Mouse (Mus musculus): ENCODE data around the gene Elf1. TPM values are rescaled to one million over a fixed set of nuclear protein-coding genes. Genes with fewer than 3 reads are reported as not detected.
A peak's percentile ranks its signal among the peaks of the same experiment; 100 is the strongest.
"Not testable (repeated sequence)": the region's sequence is repeated elsewhere in the genome, so short reads cannot be mapped to it uniquely, and the experiment has no call there.

Gene Elf1
- total RNA-seq, 2 experiments from 2014 or later: 39.8 to 83.4 TPM

DNA sequence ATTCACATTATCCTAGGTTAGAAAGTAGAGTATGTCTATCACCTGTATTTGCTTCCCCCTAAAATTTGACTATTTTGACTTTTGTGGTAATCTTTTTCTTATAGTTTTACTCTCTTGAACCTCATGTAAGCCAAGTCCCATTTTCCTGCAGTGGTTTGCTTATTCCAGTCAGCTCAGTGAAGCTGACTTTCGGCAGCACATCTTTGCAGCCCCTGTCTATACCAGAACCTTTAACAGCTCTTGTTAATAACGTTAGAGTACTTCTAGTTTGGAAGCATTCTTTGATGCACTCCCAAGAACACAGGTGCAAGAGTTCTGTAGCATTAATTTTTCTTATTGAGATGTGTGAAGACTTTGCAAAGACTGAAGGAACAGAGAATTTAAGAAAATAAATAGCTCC, 37.1 kb downstream of the Elf1 start:
- no peak for ATAC-seq (replicated peaks; ENCODE audit: low FRiP score, poor library complexity, severe bottlenecking)

DNA sequence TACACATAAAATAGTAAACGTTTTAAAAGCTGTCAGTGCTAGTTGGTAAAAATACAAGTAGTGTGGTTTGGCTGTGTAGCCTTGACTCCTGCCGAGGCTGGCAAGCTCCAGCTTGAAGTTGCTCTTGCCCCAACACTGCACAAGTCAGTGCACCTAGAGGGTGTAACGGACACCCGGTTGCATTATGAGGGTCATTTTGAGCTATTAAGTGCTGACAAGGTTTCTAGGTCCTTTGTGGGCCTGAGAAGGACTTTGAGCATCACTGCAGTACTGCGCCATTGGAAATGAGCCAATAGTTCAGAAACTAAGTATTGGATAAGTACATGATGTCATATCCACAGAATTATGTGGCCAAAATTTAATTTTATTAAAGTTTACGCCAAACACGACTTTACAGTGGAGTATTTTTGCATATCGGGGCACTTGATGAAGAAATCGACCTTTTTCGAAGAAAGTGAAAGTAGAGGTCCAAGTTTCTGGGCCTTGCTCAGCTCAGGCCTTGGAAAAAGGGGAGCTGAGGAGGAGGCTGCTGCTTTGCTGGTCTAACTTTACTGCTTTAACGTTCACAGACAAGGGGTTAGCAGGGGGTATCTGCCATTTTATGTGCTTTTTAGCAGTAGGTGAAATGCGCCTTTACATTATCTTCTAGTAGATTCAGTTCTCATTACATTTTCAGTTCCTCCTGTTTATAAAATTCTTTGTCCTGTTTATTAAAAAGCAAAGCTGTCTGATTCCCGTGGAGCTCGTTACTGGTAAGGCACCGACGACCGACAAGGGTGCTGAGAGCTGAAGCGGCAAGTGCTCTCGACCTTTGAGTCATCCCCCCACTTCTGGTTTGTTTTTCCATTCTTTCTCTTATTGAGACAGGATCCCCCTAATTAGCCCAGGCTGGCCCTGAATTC, 38.0 kb downstream of the Elf1 start:
- peak; percentile 37 for ATAC-seq (replicated peaks; ENCODE audit: low FRiP score, poor library complexity, severe bottlenecking)

DNA sequence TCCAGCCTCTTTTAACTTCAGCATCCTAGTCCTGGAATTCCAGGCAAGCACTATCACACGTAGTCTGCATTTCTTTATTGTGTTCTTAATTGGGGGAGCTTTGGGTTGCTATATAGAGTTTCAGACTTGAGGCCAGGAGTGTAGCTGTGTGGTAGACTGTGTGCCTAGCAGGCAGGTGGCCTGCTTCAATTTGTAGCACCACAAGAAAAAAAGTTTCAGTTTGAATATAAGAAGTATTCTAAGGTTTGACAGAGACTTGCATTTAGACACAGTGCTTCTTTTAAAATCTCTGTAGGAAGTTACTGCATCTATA, 38.6 kb downstream of the Elf1 start:
- ATAC-seq (replicated peaks; ENCODE audit: low FRiP score, poor library complexity, severe bottlenecking): no peak

DNA sequence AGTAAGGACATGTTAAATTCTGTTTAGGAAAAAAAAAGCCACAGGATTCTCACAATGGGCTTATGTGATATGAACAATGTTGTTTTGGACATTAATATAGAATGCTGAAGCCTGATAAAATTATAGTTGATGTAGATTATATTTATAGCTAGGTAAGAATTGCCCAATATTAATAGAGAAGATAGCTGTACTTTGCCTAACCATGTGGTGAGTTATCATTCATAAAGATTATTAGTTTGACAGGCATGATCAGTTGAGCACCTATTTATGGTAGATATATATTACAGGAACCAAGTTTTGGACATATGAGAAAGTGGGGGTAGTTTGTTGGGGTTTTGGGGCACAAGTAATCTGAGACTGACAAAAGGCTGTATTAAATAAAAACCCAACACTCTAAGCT, 39.6 kb downstream of the Elf1 start:
- no peak for ATAC-seq (replicated peaks; ENCODE audit: low FRiP score, poor library complexity, severe bottlenecking)

DNA sequence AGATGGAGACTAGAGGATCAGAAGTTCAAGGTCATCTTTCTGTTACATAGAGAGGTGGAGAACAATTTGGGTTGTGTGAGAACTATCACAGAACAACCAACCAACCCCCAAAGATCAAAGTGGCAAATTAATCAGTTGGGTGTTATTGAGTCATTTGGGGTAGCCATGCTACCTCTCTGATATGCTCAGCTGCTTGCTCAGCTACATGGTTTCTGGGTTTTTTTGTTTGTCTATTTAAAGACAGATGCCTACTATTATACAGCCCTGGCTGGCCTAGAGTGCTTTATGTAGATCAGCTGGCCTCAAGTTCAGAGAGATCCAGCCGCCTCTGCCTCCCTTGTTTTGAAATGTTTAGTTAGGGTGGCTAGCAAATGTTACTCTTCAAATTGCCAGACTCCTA, 40.1 kb downstream of the Elf1 start:
- ATAC-seq (replicated peaks; ENCODE audit: low FRiP score, poor library complexity, severe bottlenecking): no peak

DNA sequence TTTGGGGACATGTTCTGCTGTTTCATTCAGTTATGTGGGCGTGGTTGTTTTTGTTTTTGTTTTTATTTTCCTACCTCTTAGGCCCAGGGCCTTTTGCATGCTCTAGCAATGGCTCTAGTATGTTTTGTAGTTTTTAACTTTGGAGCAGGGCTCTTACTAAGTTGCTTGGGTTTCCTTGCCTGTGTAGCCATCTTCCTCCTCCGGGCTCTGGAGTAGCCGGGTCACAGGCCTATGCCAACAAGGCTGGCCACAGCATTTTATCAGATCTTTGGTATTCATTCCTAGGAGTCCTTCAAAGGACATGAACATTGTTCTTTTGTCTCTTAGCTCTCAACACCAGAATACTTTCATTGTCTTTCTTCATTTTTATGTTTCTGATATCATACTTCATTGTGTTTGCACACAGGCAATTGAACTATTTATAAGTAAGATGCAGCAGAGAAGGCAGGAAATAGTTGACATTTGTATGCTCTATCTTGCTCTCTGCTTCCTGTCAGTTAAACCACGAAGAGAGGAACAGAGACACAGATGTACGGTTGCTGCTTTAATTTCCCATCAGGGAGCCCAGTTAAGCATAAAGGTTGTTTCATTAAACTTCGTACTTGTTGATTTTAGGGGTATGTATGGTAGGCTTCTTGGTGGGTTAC, 40.6 kb downstream of the Elf1 start:
- ATAC-seq (replicated peaks; ENCODE audit: low FRiP score, poor library complexity, severe bottlenecking): no peak

DNA sequence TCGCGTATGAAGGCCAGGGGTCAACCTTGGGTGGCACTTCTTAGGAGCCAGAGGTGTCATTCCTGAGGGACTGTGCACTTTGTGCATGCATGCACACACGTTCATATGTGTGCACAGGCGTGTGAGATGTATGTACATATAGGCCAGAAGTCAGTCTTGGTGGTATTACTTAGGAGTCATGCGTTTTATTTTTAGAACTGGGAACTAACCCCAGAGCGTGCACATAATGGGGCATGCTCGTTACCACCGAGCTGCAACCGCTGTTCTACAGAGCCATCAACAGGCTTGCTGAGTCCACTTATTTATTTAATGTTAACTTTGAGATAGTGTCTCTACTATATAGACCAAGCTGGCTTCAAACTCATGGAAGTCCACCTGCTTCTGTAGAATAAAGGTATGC, 41.4 kb downstream of the Elf1 start:
- ATAC-seq (replicated peaks; ENCODE audit: low FRiP score, poor library complexity, severe bottlenecking): no peak

DNA sequence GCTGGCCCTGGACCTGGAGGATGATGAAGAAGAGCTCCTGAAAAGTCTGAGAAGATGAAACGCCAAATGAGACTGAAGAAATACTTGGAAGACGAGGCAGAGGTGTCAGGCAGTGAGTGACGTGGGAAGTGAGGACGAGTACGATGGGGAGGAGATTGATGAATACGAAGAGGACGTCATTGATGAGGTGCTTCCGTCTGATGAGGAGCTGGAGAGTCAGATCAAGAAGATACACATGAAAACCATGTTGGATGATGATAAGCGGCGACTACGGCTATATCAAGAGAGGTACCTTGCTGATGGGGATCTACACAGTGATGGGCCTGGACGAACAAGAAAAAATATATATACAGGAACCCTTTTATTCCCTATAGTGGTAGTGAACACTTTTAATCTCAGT, 45.1 kb downstream of the Elf1 start:
- not testable (repeated sequence) for ATAC-seq (replicated peaks; ENCODE audit: low FRiP score, poor library complexity, severe bottlenecking)

DNA sequence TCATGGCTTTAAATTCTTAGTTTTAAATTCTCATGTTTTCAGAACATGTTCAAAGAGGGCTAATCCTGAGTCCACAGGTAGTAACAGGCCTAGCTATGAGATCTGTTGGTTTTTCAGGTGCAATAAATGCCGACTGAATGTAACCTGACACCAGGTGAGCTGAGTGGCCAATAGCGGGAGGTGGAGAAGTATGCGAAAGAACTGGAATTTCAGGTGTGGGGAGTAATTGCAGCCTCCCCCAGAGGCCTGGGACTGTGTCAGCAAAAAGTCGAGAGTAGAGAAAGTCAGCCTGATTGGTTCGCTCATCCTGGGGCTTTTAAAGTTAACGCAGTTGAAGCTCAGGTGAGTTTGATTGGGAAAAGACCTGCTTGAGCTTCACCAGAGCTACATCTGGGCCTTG, 46.7 kb downstream of the Elf1 start:
- ATAC-seq (replicated peaks; ENCODE audit: low FRiP score, poor library complexity, severe bottlenecking): no peak

DNA sequence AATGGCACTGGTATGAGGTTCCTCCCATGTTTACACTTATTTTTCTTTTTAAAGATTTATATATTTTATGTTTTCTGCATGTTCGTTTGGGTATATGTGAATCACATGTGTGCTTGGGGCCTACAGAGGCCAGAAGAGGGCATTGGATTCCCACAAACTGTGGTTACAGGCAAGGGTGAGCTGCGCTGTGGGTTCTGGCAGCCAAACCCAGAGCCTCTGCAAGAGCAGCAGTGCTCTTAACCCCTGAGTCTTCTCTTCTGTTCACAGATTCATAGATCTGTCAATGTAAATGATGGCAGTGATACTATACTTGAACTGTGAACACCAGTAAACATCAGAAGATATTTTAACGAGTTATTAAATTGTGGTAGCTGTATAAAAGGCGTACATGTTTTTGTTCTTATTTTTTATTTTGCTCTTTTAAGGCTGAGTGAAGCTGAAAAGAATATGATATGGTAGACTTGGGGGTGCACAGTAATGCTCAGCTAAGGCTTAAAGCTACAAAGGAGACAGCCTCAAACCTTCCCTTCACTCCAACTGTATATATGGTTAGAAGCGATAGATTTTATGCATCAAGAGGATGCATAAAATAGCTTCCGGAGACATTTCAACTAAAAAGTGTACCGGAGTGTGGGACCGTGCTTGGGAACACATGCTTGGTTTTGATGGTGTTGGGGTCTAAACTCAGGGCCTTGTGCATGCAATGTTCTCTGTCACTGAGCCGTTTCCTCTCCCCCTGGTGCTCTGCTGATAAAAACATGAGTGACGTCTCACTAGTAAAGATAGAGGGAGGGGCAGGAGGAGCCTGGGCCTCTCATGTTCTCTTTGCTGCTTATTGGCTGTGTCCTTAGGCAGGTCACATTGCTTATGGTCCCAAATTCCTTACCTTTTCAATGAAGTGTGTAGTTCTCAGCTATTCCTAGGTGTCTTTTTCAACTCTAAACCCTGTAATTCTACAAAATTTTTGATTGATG, 48.9 kb downstream of the Elf1 start:
- peak; percentile 95 for ATAC-seq (replicated peaks; ENCODE audit: low FRiP score, poor library complexity, severe bottlenecking)

DNA sequence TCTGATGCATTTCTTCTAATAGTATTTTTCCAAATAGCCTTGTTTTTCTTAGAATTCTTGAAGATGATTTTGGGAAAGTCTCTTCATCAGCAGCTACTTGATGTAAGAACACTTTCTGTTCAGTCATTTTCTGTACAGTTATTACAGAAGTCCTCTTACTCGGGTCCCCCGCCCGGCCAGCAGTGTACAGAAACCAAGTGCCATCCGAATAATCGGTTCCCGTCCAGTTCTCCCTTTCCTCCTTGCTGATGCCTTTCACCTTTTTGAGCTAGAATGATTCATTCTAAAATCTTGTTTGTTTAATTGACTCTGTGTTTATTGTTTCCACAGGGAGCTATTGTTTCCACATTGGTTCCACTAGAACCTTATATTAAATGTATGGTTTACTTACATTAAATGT, 49.8 kb downstream of the Elf1 start:
- ATAC-seq (replicated peaks; ENCODE audit: low FRiP score, poor library complexity, severe bottlenecking): no peak

DNA sequence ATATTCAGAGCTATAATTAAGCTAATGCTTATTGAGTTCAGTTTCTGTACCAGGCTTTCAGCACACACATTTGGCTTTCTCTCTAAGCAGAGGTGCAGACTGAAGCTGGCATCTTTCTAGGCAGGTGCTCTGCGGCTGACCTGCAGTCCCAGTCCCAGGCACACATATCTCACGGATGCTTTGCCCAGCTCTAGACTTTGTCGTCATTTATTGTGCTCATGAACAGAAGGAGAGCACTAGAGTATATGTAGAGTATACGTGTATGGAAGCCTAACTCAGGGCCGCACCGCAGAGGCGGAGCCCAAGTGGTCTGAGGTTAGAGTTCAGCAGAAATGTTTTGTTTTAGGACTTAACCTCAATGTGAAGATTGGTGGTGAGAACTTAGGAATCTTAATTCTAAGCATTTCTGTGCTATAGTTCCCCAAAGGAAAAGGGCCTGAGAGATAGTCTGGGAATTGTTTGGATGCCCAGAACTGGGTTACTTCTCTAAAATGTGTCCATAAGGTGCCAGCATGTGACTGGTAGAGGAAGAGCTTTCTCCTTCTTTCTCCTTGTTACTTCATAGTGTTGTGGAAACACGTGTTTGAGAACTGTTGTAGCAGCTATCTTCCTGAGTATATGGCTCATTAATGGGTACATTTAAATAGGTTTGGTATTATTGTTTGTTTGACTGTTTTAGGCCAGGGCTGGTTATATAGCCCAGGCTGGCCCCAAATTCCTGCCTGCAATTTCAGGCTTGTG, 51.2 kb downstream of the Elf1 start:
- ATAC-seq (replicated peaks; ENCODE audit: low FRiP score, poor library complexity, severe bottlenecking): no peak

DNA sequence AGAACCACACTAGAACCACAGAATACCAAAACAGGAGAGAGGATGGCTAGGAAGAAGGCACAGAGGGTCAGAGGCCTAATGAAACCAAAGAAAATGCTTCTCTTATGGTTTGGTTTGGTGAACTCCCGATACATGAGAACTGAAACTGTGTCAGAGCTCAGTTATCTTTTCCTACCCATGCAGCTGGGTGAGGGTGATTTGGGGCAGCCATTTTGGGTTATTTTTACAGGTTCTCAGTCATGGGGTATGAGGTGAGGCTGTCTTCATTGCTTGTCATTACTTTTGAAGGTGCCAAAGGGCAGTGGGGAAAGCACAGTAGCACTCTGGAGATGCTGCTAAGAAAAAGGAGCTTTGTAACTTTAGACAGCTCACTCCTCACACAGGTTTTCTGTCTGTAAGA, 52.4 kb downstream of the Elf1 start:
- ATAC-seq (replicated peaks; ENCODE audit: low FRiP score, poor library complexity, severe bottlenecking): peak; percentile 55

DNA sequence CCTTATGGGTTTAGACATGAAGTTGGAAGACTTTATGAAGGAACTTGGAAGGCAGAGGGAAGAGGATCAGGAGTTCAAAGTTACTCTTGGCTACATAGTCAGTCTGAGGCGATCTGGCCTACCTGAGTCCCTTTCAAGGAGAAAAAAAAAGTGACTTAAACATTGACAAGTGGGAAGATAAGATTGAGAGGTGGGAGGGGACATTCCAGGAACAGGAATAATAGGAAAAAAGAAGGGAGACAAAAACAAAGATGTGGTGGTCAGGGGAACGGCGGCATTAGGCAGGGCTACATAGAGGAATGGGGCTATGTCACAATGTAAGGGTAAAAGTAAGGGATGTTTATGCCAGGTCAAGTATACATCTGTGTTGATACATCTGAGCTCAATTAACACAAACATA, 53.2 kb downstream of the Elf1 start:
- ATAC-seq (replicated peaks; ENCODE audit: low FRiP score, poor library complexity, severe bottlenecking): no peak

DNA sequence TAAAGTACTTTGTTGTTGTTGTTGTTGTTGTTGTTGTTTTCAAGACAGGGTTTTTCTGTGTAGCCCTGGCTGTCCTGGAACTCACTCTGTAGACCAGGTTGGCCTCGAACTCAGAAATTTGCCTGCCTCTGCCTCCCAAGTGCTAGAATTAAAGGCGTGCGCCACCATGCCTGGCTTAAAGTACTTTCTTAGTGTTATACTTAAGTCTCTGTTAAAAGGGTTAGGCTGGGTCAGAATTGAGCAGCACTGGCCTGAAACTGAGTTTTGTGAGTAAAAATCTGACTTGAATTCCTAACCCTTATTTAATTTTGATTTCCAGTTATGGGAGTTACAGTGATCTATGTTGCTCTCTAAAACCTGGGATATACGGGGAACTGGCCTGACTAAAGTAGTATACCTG, 53.7 kb downstream of the Elf1 start:
- ATAC-seq (replicated peaks; ENCODE audit: low FRiP score, poor library complexity, severe bottlenecking): not testable (repeated sequence)

DNA sequence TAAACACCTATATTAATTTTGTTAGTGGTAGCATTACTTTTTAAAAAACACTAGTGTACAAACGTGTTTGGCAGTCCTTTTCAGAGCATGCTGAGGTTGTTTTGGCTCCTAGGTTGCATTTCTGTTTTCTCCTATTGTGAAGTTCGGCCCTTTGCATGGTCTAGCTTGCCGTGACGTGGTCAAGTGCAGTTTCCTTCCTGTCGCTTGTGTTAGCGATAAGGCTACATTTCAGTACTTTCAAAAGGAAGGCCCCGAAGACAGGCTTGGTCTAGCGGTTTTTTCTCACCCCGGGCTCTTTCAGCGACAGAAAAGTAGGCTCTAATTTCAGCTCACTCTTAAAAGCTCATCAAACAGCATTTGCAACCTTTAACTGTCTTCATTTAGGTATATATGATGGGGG, 54.3 kb downstream of the Elf1 start:
- peak; percentile 69 for ATAC-seq (replicated peaks; ENCODE audit: low FRiP score, poor library complexity, severe bottlenecking)

DNA sequence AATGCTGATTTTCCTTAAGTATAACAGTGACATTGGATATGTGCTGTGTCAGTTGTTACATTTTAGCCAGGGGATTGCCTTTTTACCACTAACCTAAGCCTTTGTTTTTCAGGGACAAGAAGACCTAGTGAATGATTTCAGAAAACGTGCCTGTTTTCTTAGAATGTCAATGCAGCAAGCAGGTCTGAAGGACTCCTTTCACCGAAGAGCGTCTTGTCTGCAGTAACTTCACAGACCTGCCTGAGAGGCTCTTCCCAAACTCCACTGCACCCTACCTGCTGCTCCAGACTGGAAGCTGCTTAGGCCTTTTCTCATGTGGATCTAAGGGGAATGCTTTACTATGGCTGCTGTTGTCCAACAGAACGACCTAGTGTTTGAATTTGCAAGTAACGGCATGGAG, 55.0 kb downstream of the Elf1 start:
- 0 out of 2 replicates have a peak, but pooled peaks have one; percentile 41 for ATAC-seq (replicated peaks; ENCODE audit: low FRiP score, poor library complexity, severe bottlenecking)

DNA sequence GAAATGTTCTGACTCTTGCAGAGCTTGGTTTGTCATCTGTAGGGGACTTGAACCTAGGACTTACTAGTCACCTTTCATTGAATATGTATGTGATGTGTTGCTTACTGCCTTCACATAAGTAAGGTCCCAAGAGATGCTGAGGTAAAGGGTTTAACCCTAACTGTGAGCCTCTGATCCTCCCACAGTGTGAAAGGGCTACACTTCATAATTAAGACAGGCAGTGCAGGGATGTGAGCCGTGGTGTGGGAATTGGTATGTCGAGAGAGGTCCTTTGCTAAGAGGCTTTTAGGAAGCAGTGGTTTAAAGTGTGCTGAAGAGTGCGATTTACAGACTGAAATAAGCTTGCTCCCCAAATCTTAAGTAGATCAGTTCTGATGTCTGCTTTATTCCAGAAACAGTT, 55.8 kb downstream of the Elf1 start:
- ATAC-seq (replicated peaks; ENCODE audit: low FRiP score, poor library complexity, severe bottlenecking): no peak

DNA sequence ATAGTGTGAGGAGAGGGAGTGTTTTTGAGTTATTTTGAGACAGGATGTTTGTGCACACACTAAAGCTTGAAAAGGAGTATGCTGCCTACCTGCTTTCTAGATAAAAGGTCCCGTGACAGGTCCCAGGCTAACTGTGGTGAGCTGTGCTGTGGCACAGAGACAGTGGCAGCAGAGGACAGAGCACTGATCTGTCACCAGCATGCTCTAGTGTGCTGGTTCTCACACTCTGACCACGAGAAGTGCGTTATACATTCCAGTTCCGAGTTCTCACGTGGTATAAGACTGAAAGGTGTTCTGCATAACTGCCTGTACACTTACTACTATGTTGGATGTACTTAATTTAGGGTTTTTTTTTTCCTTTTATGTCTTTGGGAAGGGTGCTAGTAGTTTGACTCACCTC, 56.5 kb downstream of the Elf1 start:
- ATAC-seq (replicated peaks; ENCODE audit: low FRiP score, poor library complexity, severe bottlenecking): peak; percentile 27; the same call in 1 of the 2 replicates

DNA sequence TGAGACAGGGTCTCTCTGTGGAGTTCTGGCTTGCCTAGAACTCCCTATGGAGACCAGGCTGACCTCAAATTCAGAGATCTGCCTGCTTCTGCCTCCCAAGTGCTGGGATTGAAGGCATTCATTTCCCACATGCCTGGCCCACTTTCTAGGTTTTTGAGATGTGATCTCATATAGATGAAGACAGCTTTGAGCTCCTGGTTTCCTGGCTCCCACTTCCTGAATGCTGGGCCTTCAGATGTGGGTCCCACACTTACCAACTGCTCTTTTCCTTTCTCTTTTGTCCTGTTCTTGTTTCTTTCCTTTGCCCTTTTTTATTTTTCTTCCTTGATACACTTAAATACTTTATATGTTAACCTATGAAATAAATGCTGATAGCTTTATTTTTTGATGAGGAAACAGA, 56.9 kb downstream of the Elf1 start:
- no peak for ATAC-seq (replicated peaks; ENCODE audit: low FRiP score, poor library complexity, severe bottlenecking)
